Mouse (Mus musculus): ENCODE data around the gene Spats2.

Gene Spats2

GRCm38 (mm10) chr15:99259167-99259729 lies 133.5 kb downstream of the Spats2 start:
- DNase-seq (ENCODE audit: low spot score in 2 of 2), result no peak

- peak in 1 of 2 experiments; percentile 24 for DNase-seq (ENCODE audit: low spot score in 2 of 2)
These were observed 134.1 kb downstream of the Spats2 start for GRCm38 (mm10) chr15:99259730-99260252.

GRCm38 (mm10) chr15:99262702-99263101 lies 137.0 kb downstream of the Spats2 start:
- DNase-seq (ENCODE audit: low spot score in 2 of 2), result no peak

Data from cerebellum, postnatal 4 days (tissue).